Mouse (Mus musculus): ENCODE measurements around the gene Hoxd3.
A peak's percentile ranks its signal among the peaks of the same experiment; 100 is the strongest.

The Hoxd3 gene

DNA sequence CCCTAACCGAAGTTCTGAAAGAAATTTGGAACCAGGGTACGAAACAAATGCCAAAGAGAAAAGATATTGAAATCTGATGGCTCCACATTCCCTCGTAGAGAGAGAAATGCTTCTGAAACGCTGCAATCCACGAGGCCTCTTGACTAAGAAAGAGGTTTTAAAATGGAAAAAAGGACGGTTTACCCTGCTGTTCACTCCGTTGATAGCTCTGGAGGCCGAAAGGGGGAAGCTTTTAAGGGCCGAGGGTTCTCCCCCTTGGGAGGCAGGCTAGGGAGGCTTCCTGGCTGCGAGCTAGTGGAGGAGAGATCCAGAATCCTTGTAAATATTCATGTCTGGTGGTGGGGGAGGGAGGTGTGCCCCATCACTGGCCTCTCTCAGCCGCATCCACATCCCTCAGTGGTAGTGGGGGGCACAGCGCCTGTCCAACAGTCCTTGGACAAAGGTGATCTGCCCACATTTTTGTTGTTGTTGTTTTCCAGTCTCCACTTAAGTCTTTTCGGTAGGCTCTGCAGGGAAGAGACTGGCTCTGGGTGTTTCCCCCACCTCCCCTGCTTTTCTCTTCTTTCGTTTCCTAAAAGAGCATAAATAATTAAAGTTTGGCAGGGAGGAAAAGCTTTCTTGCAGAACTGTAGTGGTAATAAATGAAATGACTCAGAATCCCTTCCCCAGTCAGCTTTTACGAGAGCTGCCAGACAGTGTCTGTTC is 32.7 kb upstream of the Hoxd3 start, which contains the start of gene Hoxd11:
Hoxd11 (plus strand) TSS at position 667 of the 705 bp plus-strand sequence.
- DNase-seq (ENCODE audit: low spot score in 2 of 2), result no peak

DNA sequence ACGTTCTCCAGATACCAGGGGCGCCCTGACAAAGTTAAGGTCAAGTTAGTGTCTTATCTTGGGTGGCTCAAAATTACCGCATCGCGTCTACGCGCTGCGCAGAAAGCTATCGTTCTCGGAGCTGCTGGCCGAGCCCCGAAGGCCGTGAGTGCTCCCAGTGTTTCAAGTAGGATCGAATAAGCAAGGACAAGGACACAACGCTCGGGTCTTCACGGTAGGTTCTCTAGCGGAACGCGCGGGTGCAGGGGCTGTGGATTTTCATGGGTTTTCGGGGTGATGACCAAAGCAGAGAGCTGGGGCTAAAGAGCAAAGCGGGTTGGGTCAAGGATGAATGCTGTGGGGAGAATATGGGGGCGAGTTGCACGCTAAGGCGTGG is 32.1 kb upstream of the Hoxd3 start:
- DNase-seq (ENCODE audit: low spot score in 2 of 2), result no peak

DNA sequence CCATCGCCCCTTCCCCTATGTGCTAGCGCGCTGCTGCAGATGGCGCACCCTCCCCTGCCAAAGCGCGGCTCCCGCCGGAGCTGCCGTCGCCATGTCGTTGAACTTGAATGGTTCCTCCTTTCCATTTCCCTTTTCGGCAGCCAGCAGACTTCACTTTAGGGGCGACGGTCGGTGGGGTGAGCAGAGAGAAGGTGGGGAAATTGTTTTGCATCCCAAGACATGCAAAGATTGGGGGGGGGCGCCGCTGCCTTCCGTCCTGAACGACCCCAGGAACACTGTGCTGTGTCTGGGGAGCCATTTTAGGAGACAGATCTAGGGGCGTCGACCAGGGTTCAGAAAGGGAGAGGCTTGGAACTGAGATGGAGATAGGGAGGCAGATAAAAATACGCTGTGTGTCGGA is 31.7 kb upstream of the Hoxd3 start:
- DNase-seq (ENCODE audit: low spot score in 2 of 2), result no peak

DNA sequence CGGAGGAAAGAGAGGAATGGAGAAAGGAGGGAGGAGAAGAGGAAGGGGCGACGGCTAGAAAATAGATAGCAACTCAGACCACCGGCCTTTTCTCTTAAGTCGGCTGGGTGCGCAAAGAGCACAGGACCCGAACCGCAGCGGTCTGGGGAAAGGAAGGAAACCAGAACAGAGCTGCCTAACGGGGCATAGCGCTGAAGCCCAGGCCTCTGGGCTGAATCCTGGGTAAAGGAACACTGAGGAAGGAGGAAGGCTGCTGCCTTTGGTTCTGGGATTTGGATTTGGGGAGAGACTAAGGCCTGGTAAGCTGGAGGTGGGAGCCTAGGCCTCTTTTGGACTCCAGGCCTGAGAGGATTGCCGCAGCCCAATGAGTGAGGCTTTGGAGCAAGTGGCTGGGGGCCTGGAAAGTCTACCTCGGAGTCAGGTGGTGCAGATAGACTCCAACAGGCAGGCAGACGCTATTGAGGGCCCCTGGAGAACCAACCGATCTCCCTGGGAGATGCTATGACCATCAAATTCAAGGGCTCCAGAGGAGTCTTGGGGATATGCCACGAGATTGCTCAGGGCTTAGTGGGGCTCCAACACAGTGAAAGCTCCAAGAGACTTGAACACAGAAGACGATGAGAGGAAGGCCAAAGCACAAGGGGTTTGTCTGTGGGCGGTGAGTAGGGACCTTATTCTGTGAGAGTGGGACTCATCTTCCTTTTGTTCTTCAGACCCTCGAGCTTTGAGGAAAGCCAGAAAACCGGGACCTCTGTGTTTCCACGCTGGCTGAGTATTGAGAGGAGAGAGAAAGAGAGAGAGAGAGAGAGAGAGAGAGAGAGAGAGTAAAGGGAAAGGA is 30.9 kb upstream of the Hoxd3 start:
- no peak for DNase-seq (ENCODE audit: low spot score in 2 of 2)

DNA sequence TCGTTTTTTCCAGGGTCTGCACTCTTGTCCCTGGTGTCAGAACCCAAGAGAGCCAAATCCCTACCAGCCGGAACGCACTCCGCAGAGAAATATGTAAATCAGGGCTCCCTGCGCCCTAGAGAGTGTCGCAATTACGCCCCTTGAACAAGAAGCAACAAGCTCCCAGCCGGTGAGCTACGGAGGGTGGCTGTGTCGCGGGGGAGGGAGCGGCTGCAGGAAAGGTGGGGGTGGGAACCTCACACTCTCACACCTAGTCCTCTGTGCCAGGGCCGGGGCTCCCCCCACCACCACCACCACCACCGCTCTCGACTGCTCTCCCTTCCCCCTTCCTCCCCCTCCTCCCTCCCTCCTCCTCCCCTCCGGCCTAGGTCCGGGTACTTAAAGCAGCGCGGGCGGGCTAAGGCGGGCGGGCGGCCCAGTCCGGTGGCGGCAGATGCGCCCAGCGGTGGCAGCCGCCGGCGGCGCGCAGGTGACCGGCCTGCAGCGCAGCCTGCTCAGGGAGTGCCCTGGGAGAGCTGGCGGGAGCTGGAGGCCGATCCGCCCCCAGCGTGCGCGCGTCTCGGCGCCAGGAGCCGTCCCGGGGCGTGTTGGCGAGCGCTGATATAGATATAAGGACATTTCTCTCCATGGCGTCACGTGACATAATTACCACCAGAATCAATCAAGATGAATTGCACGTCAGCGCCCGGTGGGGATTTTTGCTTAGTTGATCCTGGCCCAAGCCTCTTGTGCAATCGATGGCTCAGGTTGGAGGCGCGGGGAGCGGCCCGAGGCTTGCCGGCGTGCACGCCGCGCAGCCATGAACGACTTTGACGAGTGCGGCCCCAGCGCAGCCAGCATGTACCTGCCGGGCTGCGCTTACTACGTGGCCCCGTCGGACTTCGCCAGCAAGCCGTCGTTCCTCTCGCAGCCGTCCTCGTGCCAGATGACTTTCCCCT is 29.9 kb upstream of the Hoxd3 start:
- DNase-seq (ENCODE audit: low spot score in 2 of 2), result no peak

DNA sequence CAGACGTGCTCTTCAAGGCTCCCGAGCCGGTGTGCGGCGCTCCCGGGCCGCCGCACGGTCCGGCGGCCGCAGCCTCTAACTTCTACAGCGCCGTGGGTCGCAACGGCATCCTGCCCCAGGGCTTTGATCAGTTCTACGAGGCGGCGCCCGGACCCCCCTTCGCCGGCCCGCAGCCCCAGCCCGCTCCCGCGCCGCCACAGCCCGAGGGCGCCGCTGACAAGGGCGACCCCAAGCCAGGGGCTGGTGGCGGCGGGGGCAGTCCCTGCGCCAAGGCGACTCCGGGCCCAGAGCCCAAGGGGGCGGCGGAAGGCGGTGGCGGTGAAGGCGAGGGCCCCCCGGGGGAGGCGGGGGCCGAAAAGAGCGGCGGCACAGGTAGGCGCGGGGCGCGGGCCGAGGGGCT is 28.9 kb upstream of the Hoxd3 start:
- no peak for DNase-seq (ENCODE audit: low spot score in 2 of 2)

DNA sequence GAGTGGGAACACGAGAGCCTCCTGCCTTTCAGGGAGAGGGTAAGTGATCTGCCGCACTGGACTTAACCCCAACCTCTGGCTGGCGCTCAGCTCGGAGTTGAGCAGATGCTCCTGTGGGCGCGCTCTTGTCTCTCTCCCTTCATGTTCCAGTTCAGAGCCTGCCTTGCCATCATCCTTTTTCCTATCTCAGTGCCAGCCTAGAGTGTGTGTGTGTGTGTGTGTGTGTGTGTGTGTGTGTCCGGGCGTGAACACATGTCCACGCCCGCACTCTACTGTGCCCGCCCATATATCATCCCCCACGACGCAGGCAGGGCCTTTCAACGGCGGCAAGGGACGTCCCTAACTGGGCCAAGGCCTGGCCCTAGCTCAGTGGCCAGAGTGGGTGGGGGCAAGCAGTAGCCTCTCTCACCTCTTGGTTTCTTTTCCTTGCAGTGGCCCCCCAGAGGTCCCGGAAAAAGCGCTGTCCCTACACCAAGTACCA is 28.2 kb upstream of the Hoxd3 start:
- DNase-seq (ENCODE audit: low spot score in 2 of 2), result no peak

DNA sequence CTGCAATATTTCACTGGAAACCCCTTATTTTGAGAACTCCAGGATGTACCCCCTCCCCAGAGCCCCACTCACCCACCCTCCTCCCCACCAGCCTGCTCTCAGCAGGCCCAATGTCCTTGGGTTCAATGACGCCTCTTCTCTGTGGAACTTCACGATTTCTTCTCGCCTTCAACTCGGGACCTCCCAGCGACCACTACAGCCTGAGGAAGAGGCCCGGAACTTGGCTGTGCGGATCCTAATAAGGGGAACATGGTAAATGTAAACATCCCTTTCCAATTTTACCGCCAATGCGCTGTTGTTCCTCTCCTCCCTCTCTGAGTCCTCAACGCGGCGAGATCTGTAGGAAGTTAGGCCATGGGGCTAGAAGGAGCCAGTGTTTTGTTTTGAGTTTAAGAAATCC is 27.6 kb upstream of the Hoxd3 start:
- no peak for DNase-seq (ENCODE audit: low spot score in 2 of 2)

DNA sequence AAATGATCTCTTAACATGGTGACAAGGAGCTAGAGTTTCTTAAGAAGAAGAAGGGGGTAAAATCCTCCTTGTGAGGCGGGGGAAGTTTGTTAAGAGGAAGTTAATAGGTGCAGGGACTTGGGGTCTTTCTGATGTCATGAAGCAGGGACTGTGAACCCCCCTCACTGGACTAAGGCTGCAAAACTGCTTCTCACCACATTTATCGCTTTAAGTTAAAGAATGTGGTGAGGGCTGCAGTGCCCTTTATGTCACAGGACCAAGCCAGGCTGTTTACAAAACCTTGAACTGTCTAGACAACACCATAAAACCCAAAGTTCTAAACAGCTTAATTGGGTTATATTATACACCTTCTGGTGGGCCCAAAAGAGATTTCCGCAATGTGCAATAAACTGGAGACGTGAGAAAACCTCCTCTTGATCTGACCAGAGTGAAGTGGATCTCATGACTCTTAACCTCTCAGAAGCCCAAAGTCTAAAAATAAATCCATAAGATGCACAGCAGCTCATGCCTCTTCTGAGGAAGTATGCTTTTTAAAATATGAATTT is 26.6 kb upstream of the Hoxd3 start:
- DNase-seq (ENCODE audit: low spot score in 2 of 2), result no peak

DNA sequence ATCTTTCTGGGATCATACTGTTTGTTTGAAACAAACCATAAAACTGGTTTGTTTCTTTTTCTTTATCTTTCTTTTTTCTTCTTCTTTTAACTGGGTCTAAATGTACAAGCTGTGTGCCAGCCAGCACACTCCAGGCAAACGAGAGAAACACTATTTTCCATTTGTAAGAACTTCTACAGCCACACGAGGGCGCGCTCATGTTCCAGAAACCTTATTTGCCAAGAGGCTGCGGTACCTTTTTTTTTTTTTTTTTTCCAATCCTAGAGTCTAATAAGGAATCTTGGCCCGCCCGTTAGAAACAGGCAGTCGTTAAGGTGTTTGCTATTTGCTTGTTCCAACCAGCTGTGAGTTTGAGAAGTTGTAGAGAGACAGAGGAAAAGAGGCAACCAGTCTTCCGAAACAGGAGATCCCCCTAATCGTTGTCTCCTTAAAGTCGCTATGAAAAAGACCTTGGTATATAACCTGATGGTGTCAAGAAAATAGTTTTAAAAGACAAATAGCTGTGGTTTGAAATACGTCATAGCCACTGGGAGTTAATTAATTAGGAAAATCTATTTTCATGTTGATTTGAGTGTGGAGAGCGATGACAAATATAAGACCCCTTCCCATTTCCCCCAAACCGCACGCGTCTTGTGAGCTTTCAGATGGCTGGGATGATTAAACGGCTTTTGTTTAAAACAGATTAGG is 25.3 kb upstream of the Hoxd3 start:
- DNase-seq (ENCODE audit: low spot score in 2 of 2), result peak in 1 of 2 experiments; percentile 60

DNA sequence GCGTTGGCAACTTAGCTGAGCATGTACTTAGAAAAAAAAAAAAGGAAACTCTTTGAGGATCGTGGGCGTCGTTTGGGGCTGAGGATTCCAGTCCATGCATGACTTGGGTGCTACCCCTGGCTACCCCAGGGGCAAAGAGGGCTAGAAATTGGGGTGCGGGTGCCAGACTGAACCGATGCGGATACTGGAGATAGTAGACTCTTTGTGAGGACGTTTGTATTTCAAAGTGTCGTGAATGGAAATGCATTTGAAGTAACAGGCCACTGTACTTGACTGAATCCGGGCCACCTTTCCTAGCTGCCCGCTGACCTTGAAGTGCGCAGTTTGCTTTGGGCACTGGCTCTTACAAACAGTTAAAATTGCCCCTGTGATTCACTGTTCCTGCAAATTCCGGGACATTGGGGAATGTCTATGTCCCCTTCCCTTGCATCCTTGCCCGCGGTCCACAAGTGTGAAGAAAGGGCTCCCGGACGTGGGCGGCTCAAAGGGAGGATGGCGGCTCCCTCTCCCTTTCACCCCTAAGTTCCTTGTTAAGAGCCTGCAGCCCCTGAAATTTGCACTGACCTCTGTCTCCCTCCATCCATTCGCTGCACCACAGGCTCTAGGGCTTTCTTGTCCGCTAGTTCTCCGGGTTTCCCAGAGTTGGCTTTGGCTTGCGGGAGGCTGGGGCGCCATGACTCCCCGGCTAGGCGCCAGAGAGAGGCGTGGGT is 24.6 kb upstream of the Hoxd3 start:
- DNase-seq (ENCODE audit: low spot score in 2 of 2), result no peak

DNA sequence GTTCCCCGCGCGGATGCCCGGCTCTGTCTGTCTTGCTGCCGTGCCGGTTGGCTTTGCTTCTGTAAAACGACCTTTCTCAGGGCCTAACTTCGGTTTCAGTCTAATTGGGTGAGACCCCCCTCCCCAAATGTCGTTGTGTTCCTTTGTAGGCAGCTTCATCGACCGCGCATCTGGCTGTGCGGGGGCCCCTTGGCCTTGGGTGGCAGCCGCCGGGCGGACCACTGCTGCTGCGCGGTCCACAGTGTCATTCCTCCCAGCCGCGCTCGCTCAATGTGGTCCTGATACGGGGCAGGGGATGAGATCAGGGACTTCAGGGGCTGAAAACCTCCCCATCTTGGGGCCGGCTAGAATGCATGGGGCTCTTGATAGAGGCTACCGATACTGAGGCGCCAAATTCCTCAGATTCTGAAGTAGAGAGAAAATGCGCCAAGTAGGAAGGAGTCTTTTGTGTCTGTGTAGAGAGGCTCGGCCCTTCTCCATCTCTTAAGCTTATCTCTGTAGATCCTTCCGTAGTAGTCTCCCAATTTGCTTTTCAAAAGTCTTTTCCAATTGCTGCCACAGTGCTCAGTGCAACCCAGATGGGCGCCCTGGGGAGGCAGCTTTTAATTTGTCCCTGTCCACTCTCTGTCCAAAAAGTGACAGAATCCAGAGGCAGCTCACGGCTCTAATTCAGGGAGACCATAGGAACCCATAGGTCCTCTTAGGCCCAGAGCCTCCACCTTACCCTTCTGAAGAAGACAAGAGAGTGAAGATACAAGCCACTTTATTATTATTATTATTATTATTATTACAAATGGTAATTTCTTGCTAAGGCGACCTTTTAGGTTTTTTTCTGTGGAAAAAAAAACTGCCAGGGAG is 23.8 kb upstream of the Hoxd3 start:
- no peak for DNase-seq (ENCODE audit: low spot score in 2 of 2)

DNA sequence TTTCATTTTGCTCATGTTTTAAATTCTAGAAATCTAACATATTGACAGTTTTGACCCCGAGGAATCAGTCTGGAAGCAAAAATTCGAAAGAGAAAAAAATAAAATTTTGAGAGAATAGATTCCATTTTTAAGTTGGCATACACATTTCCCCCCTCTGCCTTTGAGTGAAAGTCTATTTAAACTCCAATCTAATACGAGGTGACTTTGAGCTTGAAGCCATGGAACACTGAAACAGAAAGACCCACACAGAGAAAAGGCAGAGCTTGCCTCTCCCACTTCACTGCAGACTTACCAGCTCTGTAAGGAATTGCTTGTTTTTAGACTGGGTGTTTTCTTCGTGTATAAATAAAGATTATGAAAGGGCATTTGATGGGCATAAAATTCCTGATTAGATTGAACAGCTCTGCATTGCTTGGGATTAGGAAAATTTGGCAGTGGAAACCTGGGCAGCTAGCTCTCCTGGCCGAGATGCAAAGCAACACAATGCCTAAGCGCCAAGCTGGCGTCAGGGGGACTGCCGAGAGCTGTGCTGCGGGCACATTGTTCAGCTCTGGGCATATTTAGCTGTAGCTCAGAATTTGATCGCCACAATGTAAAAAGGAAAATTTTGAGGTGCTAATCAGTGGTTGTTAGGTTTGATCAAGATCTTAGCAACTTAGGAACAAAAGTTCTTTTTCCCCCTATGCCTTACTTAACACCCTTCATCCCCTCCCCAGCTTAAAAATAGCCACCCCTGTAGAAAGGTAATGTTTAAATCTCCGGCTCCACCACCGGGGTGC is 22.7 kb upstream of the Hoxd3 start:
- DNase-seq (ENCODE audit: low spot score in 2 of 2), result no peak

DNA sequence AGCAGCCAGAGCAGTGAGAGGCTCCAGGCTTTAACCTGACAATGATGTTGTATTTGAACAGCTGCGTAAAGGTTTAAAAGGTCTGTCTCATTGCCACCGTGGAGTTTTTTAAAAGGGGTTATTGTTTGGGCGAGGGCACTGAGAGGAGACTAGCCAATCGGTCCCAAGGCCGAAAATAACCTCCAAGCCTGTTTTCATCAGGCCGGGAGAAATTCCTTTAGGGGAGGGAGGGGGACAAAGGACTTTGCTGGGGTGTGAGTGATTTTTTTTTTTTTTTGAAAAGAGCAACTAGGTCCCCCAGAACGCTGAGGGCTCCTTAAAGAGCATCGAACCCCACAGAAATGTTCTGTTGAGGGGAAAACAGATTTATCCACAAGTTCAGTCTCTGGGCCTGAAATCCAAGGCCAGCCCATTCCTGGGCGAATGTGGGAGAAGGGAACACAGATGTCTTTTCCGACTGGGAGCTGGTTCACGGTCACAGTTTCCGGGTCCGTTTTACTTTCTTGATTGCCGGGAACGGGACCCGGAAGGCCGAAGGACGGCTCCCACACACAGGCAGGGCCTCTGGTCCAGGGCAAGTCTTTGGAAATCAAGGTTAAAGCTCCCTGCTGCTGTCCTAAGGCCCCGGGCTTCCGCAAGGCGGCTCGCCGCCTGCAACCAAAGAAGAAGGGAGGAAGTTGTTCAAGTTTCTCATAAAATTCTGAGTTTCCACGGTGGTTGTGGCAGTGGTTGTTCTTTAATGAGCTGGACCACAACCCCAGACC is 22.0 kb upstream of the Hoxd3 start:
- DNase-seq (ENCODE audit: low spot score in 2 of 2), result no peak

DNA sequence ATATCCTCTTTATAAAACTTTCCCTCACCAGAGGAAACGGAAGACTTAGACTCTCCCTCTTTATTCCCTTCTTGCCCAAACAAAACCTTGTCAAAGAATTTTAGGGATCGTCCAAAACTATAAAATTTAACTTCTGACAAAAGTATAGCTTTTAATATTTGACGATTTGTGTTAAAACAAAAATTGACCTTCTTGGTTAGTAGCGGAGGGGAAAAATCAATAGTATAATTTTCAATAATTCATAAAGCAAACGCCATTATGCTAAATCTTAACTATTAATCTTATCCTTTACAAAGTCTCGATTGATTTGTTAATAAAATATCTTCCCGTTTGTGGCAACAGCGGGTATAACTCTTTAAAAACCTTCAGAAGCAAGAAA is 21.4 kb upstream of the Hoxd3 start:
- no peak for DNase-seq (ENCODE audit: low spot score in 2 of 2)

DNA sequence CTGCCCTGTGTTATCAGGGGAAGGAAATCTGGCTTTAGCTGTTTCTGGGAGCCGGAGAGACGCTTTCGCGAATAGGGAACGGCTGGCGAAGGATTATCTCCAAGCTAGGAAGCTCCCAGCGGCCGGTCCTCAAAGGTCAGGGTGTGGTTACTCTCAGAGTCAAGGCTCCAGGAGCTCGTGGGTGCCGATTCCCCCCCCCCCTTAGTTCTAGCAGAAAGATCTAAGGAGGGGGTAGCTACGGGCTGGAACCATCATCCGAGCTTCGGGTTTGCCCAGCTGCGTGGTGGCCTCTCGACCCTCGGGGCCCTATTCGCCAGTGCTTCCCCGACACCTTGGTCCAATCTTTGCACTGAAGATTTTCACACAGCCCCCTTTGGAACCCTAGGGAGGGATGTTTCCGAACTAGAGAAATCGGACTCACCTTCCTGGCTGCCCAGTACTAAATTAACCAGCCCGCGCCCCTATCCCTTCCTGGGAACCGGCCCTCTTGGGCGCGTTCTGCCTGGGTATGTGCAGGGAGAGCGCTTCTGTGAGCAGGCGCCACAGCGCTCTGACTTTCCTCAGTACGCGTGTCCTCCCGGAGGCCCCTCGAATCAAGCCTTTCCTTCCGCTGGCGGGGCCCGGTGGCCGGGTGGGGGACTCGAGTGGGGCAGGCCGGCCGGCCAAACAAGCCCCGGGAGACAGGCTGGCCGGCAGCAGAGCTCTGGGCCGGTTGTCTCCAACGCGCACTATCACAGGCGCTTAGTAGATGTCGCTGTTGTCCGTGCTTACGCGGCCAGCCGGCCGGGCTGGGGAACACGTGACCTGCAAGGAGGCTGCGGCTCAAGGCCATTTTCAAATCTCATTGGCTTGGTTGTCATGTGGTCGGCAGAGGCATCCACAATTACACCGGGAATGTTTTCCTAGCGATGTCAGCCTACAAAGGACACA is 20.4 kb upstream of the Hoxd3 start, which contains the start of gene Hoxd10:
Hoxd10 (plus strand) TSS at position 903 of the 930 bp plus-strand sequence.
- no peak for DNase-seq (ENCODE audit: low spot score in 2 of 2)
